Mouse (Mus musculus): ENCODE measurements around the gene H2afj. TPM values are rescaled to one million over a fixed set of nuclear protein-coding genes. Genes with fewer than 3 reads are reported as not detected.

The H2afj gene
- total RNA-seq, 2 experiments from 2014 or later = 35.3 to 42.5 TPM

DNA sequence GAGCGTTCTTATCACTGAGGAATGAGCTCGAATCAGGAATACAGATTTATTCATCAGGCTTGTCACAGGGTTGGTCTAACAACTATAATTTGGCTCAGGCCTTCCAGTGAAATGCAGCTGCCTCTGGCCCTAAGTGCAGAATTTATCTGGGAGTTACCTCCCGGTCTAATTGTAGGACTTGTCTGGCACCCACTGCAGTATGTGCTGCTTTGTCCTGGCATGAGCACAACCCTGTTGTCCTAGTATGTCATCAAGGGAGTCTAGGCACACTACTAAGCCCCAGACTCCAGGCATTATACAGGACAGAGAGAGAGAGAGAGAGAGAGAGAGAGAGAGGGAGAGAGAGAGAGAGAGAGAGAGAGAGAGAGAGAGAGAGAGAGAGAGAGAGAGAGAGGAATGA is 29.3 kb downstream of the H2afj start:
- intact Hi-C loops (cut with DNase I) = no loop called here
- peak in 1 of 2 experiments; percentile 24 for DNase-seq

DNA sequence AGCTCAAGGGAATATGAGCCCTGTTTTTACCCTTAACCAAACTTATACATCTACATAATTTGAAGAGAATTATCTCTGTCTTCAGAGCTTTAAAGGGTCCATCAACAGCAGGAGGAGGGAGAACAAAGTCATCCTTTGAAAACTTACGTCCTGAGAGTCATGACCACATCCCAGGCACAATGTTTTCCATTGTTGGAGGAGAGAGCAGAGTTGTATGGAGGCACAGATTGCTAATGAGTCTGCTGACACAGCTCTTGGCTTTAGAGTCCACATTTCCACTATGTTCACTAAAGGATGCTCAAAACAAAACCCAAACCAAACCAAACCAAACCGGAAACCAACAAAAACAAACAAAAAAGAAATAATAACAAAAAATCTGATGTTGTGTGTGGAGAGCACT is 36.9 kb downstream of the H2afj start:
- intact Hi-C loops (cut with DNase I) = no loop called here
- DNase-seq = no peak

DNA sequence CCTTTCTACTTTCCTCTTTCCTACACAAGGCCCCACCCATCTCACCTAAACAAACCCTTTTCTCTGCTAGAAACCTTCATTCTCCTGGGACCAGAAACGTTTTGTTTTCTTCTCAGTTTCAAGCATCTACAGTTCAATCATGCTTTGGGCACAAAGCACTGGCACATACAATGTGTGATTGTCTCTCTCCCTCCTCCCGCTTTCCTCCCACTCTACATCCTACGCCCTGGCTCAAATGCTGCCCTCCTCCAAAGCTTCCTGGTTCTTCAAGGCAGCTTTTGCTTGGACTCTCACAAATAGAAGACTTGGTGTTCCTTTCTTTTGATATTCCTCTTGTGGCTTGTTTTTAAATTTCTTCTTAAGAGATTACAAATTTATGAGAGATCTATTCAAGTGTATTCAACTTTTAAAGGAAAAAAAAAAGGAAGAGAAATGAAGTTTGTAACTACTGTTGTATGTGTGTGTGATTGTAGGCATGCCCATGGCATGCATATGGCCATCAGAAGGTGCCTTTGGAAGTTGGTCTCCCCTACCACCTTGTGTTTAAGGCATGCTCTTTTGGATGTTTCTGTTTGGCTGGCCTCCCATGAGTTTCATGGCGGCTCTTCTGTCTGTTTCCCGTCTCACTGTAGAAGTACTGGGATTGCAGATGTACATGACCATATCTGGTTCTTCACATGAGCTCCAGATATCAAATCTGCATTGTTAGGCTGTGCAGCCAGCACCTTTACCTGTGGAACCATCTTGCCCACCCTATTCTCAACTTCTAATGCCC is 37.8 kb downstream of the H2afj start:
- no peak for DNase-seq
- intact Hi-C loops (cut with DNase I) = no loop called here

DNA sequence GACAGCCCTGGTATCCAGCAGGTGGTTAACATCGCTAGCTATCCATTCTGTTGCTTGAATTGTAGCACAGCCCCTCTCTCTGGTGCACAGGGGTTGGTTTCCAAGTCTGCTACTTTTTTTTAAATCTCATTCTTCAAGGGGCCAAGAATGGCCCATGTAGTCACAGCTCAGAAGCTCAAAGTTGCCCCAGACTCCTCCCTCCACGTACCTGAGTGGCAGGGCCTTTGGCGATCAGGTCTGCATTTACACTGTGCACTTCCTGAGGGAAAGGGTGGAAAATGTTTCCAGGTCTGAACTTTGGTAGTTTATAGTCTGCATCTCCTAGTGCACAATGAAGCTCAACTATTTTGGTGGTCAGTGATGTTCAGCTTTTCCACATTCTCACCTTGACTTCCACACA is 39.2 kb downstream of the H2afj start:
- intact Hi-C loops (cut with DNase I) = no loop called here

DNA sequence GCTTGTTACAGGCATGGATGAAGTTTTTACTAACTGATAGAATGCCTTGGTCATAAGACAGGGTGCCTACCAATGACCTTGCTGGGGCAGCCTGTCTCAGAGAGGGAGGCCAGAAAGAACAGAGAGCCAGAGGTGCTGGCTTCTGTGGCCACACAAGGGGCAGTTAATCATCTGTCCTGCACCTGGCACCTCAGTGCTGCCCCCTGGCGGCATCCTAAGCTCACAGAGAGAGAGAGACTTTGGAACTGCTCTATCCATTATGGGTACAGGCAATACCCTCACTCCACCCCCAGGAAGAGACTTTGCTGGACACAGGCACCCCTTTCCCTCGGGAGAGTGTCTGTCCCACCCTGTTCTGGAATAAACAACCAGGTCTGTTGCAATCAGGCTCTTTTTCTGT is 39.7 kb downstream of the H2afj start:
- intact Hi-C loops (cut with DNase I) = no loop called here
- peak; percentile 47 to 73 for DNase-seq

More for the DNA sequence above, 39.2 kb downstream of the H2afj start:
- DNase-seq = no peak

DNA sequence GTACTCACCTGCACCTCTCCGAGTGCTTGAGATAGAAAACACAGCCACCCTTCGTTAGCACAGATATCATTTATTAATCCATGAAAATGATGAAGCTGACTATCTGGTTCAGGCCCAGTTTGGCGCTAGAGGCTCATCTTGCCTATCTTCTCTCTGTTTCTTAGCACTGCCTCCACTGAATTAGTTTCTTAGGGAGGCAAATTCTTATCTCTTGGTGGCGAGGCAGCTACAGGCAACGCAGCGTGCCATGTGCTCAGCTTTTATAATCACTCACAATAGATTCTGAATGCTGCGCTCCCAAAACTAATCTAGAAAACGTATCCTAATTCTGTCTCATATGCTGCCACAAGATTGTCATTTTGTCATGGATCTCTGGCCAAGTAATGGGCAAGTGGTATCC is 40.4 kb downstream of the H2afj start:
- intact Hi-C loops (cut with DNase I) = no loop called here
- no peak for DNase-seq

DNA sequence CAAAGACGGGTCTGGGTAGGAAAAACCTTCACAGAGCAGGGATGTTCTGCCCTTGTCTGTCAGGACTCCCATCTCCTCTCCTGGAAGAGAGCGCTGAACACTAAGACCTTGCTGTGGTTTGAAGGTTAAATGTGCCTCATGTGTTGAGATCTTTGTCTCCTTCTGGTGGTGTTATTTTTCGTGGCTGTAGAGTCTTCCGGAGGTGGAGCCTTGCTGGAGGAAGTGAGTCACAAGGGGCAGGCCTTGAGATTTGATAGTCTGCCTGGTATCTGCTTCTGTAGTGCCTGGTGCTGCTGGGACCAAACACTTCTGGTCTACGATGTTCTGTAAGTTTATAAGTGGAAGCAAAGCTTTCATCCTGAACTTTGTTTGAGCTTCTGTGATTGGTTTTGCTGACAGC is 40.9 kb downstream of the H2afj start:
- DNase-seq = no peak
- intact Hi-C loops (cut with DNase I) = no loop called here

DNA sequence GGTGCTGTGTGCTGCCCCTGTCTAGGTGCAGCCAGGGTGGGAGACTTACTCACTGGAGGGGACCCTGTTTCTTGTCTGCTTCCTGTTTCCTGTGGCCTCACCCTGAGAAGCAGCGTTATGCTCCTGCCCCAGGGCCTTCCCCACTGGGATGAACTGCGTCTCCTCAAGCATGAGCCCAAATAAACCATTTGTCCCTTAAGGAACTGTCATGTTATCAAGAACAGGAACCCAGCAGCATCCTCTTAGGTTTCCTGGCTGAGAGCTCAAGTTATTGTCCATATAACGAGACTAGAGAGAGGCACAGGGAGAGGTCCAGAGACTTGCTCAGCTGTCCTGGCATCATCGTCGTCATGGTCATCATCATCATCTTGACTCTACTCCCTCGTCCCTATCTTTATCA is 42.2 kb downstream of the H2afj start:
- intact Hi-C loops (cut with DNase I) = no loop called here
- DNase-seq = no peak

DNA sequence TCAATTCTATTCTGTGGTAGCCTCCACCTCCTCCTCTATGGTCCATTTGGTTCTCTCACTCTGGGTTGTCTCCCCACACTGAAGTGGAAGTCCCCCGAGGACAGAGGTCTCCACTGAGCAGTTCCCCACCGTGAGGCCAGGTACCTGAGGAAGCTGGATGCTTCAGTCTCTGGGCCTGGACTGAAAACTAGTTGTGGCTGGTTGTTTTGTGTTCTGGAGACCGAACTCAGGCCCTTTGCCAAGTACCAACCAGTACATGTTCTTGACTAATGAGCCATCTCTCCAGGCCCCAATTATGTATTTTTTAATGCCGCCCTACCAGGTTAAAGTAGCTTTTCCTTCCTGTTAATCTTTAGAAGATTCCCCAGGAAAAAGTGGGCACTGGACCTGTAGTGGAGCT is 44.3 kb downstream of the H2afj start:
- DNase-seq = no peak
- intact Hi-C loops (cut with DNase I) = no loop called here

DNA sequence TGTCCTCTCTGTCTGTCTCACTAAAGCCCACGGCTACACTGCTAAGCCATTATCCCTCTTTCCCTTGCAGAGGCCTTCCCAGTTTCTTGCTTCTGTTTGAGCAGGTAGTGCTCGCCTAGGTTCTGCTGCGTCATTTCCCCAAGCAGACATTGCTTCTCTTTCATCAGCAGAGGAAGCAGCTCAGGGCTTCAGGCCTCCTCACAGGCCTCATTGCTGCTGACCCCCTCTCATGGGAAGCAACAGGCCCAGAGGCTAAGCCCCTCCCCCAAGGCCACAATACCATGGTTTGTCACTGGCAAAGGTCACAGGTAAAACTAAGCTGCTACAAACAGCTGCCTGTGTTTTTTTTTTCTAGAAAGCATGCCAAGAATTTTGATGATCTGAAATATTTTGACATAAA is 44.7 kb downstream of the H2afj start:
- intact Hi-C loops (cut with DNase I) = no loop called here
- no peak for DNase-seq

DNA sequence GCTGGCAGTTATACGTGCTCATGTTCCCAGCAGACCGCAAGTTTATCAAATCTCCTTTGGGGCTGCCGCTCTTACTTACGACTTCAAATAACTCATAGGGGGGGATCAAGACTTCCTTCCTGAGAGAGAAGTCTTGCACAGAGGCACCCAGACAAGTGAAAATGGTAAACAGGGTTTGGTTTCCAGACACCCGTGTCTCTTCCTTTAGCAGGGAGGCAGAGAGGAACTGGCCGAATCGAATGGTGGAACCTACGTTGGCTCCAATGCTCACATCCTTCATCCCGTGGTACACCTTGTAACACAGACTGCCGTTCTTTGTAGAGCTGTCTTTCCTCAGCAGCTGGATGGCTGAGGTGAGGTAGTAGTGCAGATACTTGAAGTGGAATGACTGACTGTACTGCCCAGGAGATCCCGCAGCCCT is 46.3 kb downstream of the H2afj start:
- intact Hi-C loops (cut with DNase I) = no loop called here
- DNase-seq = no peak

DNA sequence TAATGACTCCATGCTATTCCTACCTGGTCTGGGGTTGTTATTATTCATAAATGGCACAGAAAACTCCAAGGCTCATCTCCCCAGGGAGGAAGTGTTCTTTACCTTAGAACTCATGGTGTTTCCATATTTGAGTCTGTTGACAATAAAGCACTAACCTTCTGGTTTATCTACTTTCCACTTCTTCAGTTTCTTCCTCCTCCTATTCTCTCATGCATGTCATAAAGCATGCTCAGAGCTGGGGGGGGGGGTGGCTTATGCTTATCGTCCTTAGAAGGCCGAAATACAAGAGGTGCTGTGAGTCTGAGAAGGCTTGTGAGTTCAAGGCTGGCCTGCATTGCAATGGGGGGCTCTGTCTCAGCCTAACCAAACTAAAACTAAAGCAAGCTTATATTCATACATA is 47.1 kb downstream of the H2afj start:
- intact Hi-C loops (cut with DNase I) = no loop called here
- no peak for DNase-seq

DNA sequence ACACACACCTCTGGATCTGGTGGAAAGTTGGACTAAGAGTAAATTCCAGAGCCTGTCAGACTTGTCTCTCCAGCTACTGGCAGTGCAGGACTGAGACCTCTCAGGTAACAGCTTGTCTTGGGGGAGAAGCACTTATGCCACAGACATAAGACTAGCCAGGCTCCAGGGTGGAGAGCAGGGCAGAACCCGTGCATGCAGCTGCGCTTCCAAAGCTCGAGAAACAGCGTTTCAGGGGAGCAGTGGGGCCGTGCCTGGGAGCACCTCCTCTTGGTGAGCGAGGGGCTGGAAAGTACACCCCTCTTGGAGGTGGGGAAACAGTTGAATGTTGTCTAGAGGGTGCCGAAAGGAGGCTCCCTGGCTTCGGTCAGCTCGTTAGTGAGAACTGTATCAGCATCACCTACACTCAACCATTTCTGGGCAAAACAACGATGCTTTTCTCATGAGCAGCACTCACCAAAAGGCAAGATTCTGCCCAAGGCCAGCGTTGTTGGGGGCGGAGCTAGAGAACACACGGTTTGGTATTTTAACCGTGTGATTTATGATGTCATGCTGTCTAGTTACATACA is 48.1 kb downstream of the H2afj start:
- peak in 1 of 2 experiments; percentile 46 for DNase-seq
- intact Hi-C loops (cut with DNase I) = loop anchor here (2.0 kb wide), 2 partner anchors 25 to 51 kb away; partner anchors contain the start of gene Hist4h4

DNA sequence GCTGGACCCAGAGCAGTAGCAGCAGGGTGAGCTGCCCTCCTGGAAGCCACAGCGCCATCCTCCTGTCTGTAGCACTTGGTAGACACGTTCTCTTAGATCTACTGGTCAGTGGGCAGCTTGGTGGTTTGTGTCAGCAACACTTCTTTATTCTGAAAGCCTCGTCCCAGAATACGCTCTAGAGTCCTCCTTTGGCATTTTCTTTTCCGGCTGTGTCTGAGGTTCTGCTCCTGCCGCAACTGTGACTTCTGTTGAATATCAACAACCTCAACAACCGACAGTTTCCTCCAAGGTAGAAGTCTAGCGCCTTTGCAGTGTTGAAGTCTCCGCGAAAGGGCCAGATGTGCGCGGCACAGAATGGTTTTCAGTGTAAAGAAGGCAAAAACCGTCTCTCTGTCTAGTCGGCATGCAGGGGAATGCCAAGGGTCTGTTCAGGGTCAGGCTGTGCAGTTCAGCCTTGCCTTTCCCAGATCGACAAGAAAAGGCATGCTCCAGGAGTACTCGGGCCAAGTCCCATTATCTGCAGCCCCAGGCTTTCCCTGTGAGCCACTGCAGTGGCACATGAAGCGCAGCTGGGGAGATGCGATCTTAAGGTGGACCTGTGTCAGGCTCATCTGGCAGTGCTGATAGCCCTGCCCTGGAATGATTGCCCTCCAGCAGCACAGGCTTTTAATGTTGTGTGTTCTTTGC is 49.3 kb downstream of the H2afj start, which contains the start of gene Art4:
Art4 (minus strand) TSS at position 548 of the 687 bp plus-strand sequence.
- intact Hi-C loops (cut with DNase I) = loop anchor here (2.0 kb wide), 2 partner anchors 27 to 53 kb away; partner anchors contain the start of gene Hist4h4
- peak; percentile 60 to 72 for DNase-seq

DNA sequence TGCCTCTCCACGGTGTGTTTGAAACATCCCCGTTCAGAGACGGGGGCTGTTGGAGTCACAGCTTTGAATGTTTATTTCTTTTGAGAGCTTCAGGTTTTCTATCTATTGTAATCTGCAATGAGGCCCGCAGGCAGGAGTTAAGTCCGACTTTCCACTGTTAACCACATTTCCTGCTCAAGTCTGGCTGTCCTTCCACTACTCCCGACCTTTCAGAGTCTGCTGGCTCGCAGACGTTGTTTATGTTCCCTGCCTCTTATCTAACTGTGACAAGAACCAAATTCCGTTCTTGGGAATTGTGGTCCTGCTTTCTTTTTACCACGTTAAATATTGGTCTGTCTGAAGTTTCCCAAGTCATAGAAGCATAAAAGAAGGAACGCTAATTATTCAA is 49.8 kb downstream of the H2afj start:
- intact Hi-C loops (cut with DNase I) = loop anchor here (2.0 kb wide), 2 partner anchors 27 to 53 kb away; partner anchors contain the start of gene Hist4h4
- peak in 1 of 2 experiments; percentile 75 for DNase-seq

DNA sequence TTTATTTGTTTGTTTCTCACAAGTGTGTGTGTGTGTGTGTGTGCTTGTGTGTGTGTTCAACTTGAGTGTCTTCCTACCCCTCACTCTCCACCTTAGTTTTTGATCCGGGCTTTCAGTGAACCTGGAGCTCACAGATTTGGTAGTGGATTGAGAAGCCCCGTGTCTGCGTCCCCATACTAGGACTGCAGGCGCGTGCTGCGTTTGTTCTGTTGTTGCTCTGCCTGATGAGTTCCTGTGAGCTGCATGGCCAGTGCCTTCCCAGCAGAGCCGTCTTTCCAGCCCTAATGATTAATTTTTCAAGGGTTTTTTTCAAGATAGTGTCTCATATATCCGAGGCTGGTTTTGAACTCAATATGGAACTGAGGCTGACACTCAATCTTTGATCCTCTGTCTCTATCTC is 50.4 kb downstream of the H2afj start:
- intact Hi-C loops (cut with DNase I) = no loop called here
- DNase-seq = peak in 1 of 2 experiments; percentile 32

Small RNA genes lying within 50 kb of the gene (microRNA-seq; reads per million reads assigned to microRNA genes)
- gene Gm44364 = 0 reads per million in 2 experiments

Other genes starting within 250 kb of the H2afj start
- gene Plbd1, start 146.3 kb upstream of the H2afj start, total RNA-seq (2021) = 10 to 100 TPM; 34.2 to 37.9 TPM
- gene Gucy2c, start 26.5 kb upstream of the H2afj start, total RNA-seq (2021) = not detected
- 10 to 100 TPM; 20.5 to 22.3 TPM for gene Hist4h4, start 3.8 kb upstream of the H2afj start, total RNA-seq (2021)
- 1 to 10 TPM; 1.0 to 1.8 TPM for gene BC049715, start 19.4 kb downstream of the H2afj start, total RNA-seq (2021)
- 10 to 100 TPM; 79.6 to 85.0 TPM for gene Wbp11, start 20.0 kb downstream of the H2afj start, total RNA-seq (2021)
- gene Smco3, start 27.2 kb downstream of the H2afj start, total RNA-seq (2021) = under 1 TPM; 0.17 TPM
- gene Art4, start 49.5 kb downstream of the H2afj start, total RNA-seq (2021) = 10 to 100 TPM; 11.9 to 13.2 TPM
- gene Mgp, start 67.6 kb downstream of the H2afj start, total RNA-seq (2021) = 100 to 1,000 TPM; 312 to 380 TPM
- gene Erp27, start 113.9 kb downstream of the H2afj start, total RNA-seq (2021) = not detected
- gene Pde6h, start 115.6 kb downstream of the H2afj start, total RNA-seq (2021) = not detected
- gene Arhgdib, start 133.7 kb downstream of the H2afj start, total RNA-seq (2021) = 10 to 100 TPM; 37.4 to 45.4 TPM

Measured in heart, postnatal 10 days (tissue).